Mouse (Mus musculus): ENCODE data around the gene Timm8b.

- no peak for TF ChIP-seq ZNF384 (IDR thresholded peaks at IDR 0.05; ENCODE audit: low read depth, low read length)
- no peak for TF ChIP-seq EP300 (IDR thresholded peaks at IDR 0.05; ENCODE audit: low read length)
- TF ChIP-seq POLR2AphosphoS2 (IDR thresholded peaks at IDR 0.05; ENCODE audit: low read depth, low read length), result no peak
- TF ChIP-seq E2F4 (IDR thresholded peaks at IDR 0.05; ENCODE audit: insufficient replicate concordance, low read depth, low read length), result no peak
- TF ChIP-seq TCF12 (IDR thresholded peaks at IDR 0.05; ENCODE audit: low read depth, low read length), result no peak
Observed at GRCm38 (mm10) chr9:50601536-50601935, 2.2 kb upstream of the Timm8b start.
